Mouse (Mus musculus) ES-Bruce4 (cell line): Measurements from ENCODE around the gene Rnf207. TPM values are rescaled to one million over a fixed set of nuclear protein-coding genes. Genes with fewer than 3 reads are reported as not detected.

Source experiments
- H3K27ac ChIP-seq: 2 replicates; pipeline ENCODE4 v1.5.1; 2012; ENCODE audit warnings: low read length, inconsistent platforms; ENCODE audit not compliant: insufficient read depth
- H3K27me3 ChIP-seq: 2 replicates; pipeline ENCODE4 v1.6.1; 2012; ENCODE audit warnings: mild to moderate bottlenecking, low read length, inconsistent platforms; ENCODE audit not compliant: control insufficient read depth, poor library complexity, insufficient read depth, severe bottlenecking
- H3K36me3 ChIP-seq: 2 replicates; pipeline ENCODE4 v1.6.1; 2012; ENCODE audit warnings: inconsistent platforms, mild to moderate bottlenecking, low read length, moderate library complexity; ENCODE audit not compliant: control insufficient read depth, poor library complexity, insufficient read depth, severe bottlenecking
- H3K4me1 ChIP-seq: one replicate; pipeline ENCODE4 v1.8.1; 2011; ENCODE audit warnings: low read length; ENCODE audit not compliant: control insufficient read depth, insufficient read depth
- H3K4me3 ChIP-seq: 2 replicates; pipeline ENCODE4 v1.5.1; 2011; ENCODE audit warnings: low read depth, mild to moderate bottlenecking, low read length
- H3K9ac ChIP-seq: 2 replicates; pipeline ENCODE4 v1.6.1; 2012; ENCODE audit warnings: low read depth, mild to moderate bottlenecking, inconsistent platforms; ENCODE audit not compliant: poor library complexity, severe bottlenecking
- H3K9me3 ChIP-seq: replicated peaks from 2 replicates; pipeline ENCODE4 v1.6.1; 2012; ENCODE audit warnings: mild to moderate bottlenecking, low read length, inconsistent platforms; ENCODE audit not compliant: control insufficient read depth, poor library complexity, insufficient read depth, severe bottlenecking
- CTCF ChIP-seq: IDR thresholded peaks from one replicate; pipeline ENCODE4 v1.8.1; 2011; ENCODE audit warnings: low read depth, low read length
- EP300 ChIP-seq: IDR thresholded peaks from 2 replicates; pipeline ENCODE4 v1.6.1; 2011; ENCODE audit warnings: low read depth, low read length; ENCODE audit not compliant: insufficient read depth
- POLR2A ChIP-seq: IDR thresholded peaks from one replicate; pipeline ENCODE4 v1.8.1; 2011; ENCODE audit warnings: low read length; ENCODE audit not compliant: insufficient read depth
- polyA plus RNA-seq: library from polyadenylated mRNA; stranded (reverse); fragments of >200 nt; gene quantifications from 2 replicates; pipeline ENCODE4 v1.2.4, GENCODE M21; 2011; ENCODE audit warnings: low read depth; ENCODE audit not compliant: missing spikeins, insufficient read depth, insufficient read length

The Rnf207 gene
- polyA plus RNA-seq, 1 experiment = 4.2 TPM

DNA sequence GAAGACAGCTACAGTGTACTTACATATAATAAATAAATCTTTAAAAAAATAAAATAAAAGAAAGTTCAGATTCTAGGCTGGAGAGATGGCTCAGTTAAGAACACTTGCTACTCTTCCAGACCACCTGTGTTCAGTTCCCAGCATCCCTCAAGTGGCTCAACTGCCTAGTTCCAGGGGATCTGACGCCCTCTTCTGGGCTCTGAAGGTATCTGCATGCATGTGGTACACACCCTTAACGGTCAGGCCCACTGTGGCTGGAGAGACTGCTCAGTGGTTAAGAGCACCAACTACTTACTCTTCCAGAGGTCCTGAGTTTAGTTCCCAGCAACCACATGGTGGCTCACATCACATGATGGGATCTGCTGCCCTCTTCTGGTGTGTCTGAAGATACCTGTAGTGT, 40.9 kb downstream of the Rnf207 start:
- no peaks in the 10 kb centered on the region for H3K9me3 ChIP-seq
- H3K27me3 ChIP-seq = 0 out of 2 replicates have a peak, but pooled peaks cover 2% of the 10 kb centered on the region
- H3K27ac ChIP-seq = no peak overlapping the region
- no peak overlapping the region for H3K4me3 ChIP-seq
- peaks cover 4% of the 10 kb centered on the region for H3K4me1 ChIP-seq
- H3K9ac ChIP-seq = no peak overlapping the region
- TF ChIP-seq CTCF (peak; percentile 55), POLR2A (no peak)
- no peaks in the 10 kb centered on the region for H3K36me3 ChIP-seq

DNA sequence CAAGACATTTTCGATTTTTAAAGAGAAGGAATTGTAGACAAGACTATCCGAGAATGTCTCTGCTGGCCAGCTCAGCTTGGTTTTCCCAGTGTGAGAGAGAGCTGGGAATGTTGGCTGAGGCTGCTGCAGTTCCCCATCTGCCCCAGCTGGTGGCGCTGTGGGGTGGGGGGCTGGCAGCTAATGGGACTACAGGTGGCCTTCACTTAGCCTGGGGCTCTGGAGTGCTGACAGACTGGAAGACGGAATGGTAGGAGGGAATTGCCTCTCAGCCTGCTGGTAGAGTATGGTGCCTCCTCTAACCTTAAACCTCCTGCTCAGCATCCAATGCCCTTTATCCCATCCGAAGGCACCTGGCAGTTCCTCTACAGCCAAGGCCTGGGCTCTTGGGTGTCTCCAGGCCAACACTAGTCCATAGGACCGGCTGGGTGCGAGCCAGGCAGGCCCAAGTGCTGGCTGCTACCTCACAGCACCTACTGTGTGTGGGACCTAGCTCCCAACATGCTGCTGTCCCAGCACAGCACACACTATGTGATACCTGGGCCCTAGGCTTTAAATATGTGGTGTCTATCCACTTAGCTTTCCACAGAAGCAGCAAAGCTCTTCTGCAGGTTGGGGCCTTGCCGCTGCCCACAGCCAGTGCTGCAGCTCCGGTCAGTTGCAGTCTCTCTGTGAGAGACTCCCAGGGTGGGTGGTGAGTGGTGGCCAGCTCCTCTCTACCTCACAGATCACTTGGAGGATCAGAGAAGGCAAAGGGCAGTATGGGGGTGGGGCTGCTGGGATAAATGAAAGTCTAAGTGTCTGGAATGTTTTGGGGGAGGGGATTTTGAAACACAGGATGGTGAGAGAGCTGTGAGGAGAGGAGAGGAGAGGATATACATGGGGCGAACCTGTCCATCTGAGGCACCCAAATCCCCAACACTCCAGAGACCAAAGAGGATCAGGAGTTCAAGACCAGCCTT, 42.1 kb downstream of the Rnf207 start:
- H3K9ac ChIP-seq = no peak overlapping the region
- H3K9me3 ChIP-seq = no peaks in the 10 kb centered on the region
- H3K4me3 ChIP-seq = no peak overlapping the region
- no peak overlapping the region for H3K27ac ChIP-seq
- TF ChIP-seq EP300 (0 out of 2 replicates have a peak, but pooled peaks have one; percentile 55), POLR2A (no peak), CTCF (peak; percentile 97)
- H3K36me3 ChIP-seq = no peaks in the 10 kb centered on the region
- H3K4me1 ChIP-seq = peaks cover 4% of the 10 kb centered on the region
- no peaks in the 10 kb centered on the region for H3K27me3 ChIP-seq

DNA sequence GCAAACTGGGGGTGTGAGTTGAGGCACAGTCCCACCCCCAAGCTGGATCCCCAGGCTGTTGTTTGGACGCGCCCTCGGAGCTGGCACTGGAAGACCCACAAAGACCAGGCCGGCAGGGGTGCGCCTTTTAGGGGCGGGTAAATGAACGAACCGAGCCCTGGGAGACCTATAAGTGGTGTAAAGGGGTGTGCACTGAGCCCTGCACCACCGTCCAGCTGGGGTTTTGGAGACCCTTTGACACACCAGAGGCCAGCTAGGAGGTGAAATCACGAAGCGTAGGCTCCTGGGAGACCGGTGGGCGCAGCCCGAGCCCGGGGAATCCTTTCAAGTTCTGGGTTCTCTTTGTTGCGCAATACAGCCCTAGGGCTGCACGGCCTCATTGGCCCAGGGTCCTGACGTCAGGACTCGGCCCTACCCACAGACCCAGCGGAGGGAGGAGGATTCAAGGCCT, 44.1 kb downstream of the Rnf207 start:
- Histone ChIP-seq H3K4me3 (peak overlapping the region; percentile 69), H3K9ac (peak overlapping the region; percentile 86), H3K9me3 (no peaks in the 10 kb centered on the region), H3K4me1 (peaks cover 4% of the 10 kb centered on the region), H3K27me3 (no peaks in the 10 kb centered on the region), H3K27ac (no peak overlapping the region), H3K36me3 (no peaks in the 10 kb centered on the region)
- no peak for TF ChIP-seq CTCF
- no peak for TF ChIP-seq POLR2A
- TF ChIP-seq EP300 = no peak

DNA sequence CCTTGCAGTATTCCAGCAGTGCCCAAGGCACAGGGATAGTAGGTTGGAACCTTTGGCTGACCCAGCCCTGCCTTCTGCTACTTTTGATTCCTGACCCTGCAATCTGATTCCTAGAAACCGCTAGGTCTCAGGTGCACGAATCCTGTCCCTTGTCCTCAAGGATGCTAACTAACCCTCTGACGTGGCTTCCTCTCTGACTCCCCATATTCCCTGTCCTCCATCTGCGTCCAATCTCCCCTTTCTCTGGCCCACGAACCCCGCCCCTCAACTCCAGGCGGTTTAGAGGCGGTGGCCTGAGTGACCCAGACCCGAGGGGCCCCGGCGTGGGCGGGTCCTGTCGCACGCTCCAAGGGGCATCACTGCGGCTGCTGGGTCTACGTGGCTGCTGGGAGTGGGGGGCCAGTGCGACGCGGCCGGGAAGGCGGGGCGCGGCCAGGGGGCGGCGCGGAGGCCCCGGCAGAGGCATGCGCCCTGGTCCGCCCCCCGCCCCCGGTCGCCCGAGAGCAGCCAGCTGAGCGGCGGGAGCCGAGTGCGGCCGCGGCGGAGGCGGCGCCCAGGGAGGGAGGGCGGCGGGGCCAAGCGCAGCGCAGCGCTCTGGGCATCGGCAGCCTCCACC, 45.1 kb downstream of the Rnf207 start, which contains the start of gene Gpr153:
Gene Gpr153 (plus strand): TSS at position 612 of the 616 bp plus-strand sequence.
- H3K9ac ChIP-seq = peak within 1 kb of the TSS; percentile 86
- no peaks in the 10 kb centered on the region for H3K9me3 ChIP-seq
- H3K4me3 ChIP-seq = peak within 1 kb of the TSS; percentile 69
- TF ChIP-seq CTCF = no peak
- TF ChIP-seq EP300 = no peak
- no peak for TF ChIP-seq POLR2A
- no peaks in the 10 kb centered on the region for H3K36me3 ChIP-seq
- peaks cover 4% of the 10 kb centered on the region for H3K4me1 ChIP-seq
- H3K27ac ChIP-seq = no peak within 1 kb of the TSS
- H3K27me3 ChIP-seq = no peaks in the 10 kb centered on the region

DNA sequence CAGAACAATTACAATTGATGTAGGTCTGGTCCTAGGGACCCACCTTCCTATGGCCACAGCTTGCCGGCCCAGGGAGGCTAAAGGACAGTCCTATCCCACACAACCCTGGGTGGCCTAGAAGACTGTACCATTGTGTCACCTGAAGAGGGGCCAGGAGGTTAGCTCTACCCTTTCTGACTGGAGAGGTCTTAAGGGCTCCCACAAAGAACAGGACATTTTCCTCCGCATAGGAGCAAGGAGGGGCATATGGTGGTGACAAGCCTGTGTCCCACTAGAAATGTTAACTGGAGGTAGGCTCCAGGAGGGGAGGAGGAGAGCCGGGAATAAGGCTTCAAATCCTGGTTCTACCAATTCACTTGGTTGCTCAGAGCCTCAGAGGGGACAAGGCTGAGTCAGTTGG, 45.6 kb downstream of the Rnf207 start:
- H3K4me3 ChIP-seq = peak overlapping the region; percentile 69; the same call in 1 of the 2 replicates
- peaks cover 4% of the 10 kb centered on the region for H3K4me1 ChIP-seq
- H3K27ac ChIP-seq = no peak overlapping the region
- no peaks in the 10 kb centered on the region for H3K27me3 ChIP-seq
- H3K9me3 ChIP-seq = no peaks in the 10 kb centered on the region
- TF ChIP-seq POLR2A (no peak), CTCF (no peak), EP300 (no peak)
- H3K36me3 ChIP-seq = no peaks in the 10 kb centered on the region
- H3K9ac ChIP-seq = no peak overlapping the region
